Mouse (Mus musculus) kidney, adult 2 months (tissue): ENCODE data around the gene Krt82.

Experiments used
- CTCF ChIP-seq: fragments of 200-500 bp; conservative IDR thresholded peaks from 2 replicates; pipeline ENCODE4 v1.5.1; 2011; ENCODE audit warnings: low read depth, mild to moderate bottlenecking, control low read depth, low read length, moderate library complexity, mixed read lengths; ENCODE audit not compliant: insufficient read depth, insufficient read length
- POLR2A ChIP-seq: fragments of 200-500 bp; IDR thresholded peaks from one replicate; pipeline ENCODE4 v1.6.1; 2011; ENCODE audit warnings: low read depth, low read length, control low read depth

- TF ChIP-seq POLR2A (no peak), CTCF (no peak)
Measured at GRCm38 (mm10) chr15:101552188-101552587, 1.7 kb upstream of the Krt82 start.
